Mouse (Mus musculus): Measurements from ENCODE around the gene AC140267.1. TPM values are rescaled to one million over a fixed set of nuclear protein-coding genes. Genes with fewer than 3 reads are reported as not detected.

The AC140267.1 gene
- total and polyA plus RNA-seq, 2 experiments, result not detected

DNA sequence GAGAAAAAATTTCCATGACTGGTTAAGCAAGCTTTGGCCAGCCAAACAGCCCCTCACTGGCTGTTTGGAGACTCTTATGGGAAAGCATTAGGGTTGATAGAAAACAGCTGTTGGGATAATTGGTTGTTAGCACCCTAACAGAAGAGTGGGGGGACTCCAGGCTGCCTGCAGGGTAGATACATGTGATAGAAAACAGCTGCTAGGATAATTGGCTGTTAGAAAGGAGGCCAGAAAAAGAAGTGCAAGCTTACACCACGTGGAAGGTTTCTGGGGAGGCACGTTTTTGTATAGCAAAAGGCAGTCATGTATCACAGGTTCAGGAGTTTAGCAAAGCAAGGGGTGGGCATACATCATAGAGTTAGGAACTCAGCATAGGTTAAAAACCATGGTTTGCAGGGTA is 17.9 kb downstream of the AC140267.1 start:
- TF ChIP-seq POLR2A (IDR thresholded peaks at IDR 0.05; ENCODE audit: extremely low read depth, insufficient read depth, low read length) (no peak), CTCF (IDR thresholded peaks at IDR 0.05; ENCODE audit: low read depth, low read length) (no peak)
- no peak for DNase-seq (ENCODE audit: extremely low read depth, low read depth, low spot score)
- Histone ChIP-seq H3K27me3 (ENCODE audit: control insufficient read depth, insufficient read depth, low read length) (no peaks in the 10 kb centered on the region), H3K79me2 (ENCODE audit: control insufficient read depth, insufficient read depth, low read length) (peaks cover 12% of the 10 kb centered on the region; the same call in 1 of the 2 replicates), H3K36me3 (ENCODE audit: control insufficient read depth, insufficient read depth, low read length) (peaks cover 28% of the 10 kb centered on the region), H3K9ac (ENCODE audit: low read depth, low read length) (no peak overlapping the region), H3K4me1 (ENCODE audit: control insufficient read depth, insufficient read depth, low read length) (peaks cover 37% of the 10 kb centered on the region), H3K27ac (replicated peaks; ENCODE audit: insufficient read depth, low read depth, low read length) (peak overlapping the region; percentile 98), H3K4me3 (ENCODE audit: insufficient read depth, low read depth, low read length) (no peak overlapping the region)
- WGBS, result 58% methylated on average over 2 of the region's 2 CpGs

- Histone ChIP-seq H3K36me3 (ENCODE audit: control insufficient read depth, insufficient read depth, low read length) (peaks cover 23% of the 10 kb centered on the region), H3K27ac (replicated peaks; ENCODE audit: insufficient read depth, low read depth, low read length) (peak overlapping the region; percentile 98), H3K79me2 (ENCODE audit: control insufficient read depth, insufficient read depth, low read length) (peaks cover 12% of the 10 kb centered on the region; the same call in 1 of the 2 replicates), H3K9ac (ENCODE audit: low read depth, low read length) (peak overlapping the region; percentile 83), H3K4me1 (ENCODE audit: control insufficient read depth, insufficient read depth, low read length) (peaks cover 33% of the 10 kb centered on the region), H3K27me3 (ENCODE audit: control insufficient read depth, insufficient read depth, low read length) (no peaks in the 10 kb centered on the region), H3K4me3 (ENCODE audit: insufficient read depth, low read depth, low read length) (peak overlapping the region; percentile 47)
- WGBS, result 11% methylated on average over 6 of the region's 6 CpGs
- peak; percentile 72 for DNase-seq (ENCODE audit: extremely low read depth, low read depth, low spot score)
- TF ChIP-seq CTCF (IDR thresholded peaks at IDR 0.05; ENCODE audit: low read depth, low read length) (no peak), POLR2A (IDR thresholded peaks at IDR 0.05; ENCODE audit: extremely low read depth, insufficient read depth, low read length) (no peak)
Observed at GRCm38 (mm10) chr15:80254207-80254606, 18.6 kb downstream of the AC140267.1 start.

DNA sequence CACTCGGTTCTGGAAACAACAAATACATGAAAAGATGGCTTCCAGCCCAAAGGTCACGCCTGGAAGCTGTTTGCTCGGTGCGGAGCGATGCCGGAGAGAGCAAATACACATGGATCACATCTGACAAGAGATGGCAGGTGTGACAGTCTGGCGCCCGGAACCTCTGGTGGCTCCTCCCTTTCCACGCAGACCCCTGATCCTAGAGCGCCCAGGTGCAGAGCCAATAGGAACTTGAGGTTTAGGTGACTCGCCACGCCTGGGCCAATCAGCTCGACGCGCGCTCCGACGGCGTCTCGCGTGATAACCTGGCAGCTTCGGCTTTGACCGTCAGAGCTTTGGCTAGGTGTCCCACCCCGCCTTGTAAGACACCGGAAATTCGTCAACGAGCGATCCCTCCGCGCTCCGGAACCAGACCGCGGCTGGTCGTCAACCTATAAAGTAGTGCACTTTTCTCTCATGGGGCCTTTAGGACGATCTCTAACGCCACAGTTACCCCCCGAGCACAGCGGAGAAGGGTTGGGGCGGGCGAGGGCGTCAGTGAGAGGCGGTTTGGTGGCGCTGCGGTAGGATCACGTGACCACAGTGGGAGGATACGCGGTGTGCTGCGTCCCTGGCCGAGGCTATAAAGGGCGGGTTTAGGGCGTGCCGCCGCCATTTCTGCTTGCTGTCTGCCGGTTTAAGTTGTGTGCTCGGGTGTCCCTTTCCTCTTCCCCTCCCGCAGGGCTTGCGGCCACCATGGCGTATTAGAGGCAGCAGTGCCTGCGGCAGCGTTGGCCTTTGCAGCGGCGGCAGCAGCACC is 19.4 kb downstream of the AC140267.1 start, which contains the start of gene Atf4:
Gene Atf4 (plus strand): TSS at position 338 of the 799 bp plus-strand sequence.
- H3K36me3 ChIP-seq (ENCODE audit: control insufficient read depth, insufficient read depth, low read length), result peaks cover 21% of the 10 kb centered on the region
- peak within 1 kb of the TSS; percentile 85 for H3K4me3 ChIP-seq (ENCODE audit: insufficient read depth, low read depth, low read length)
- peaks cover 12% of the 10 kb centered on the region; the same call in 1 of the 2 replicates for H3K79me2 ChIP-seq (ENCODE audit: control insufficient read depth, insufficient read depth, low read length)
- peak within 1 kb of the TSS; percentile 98 for H3K9ac ChIP-seq (ENCODE audit: low read depth, low read length)
- TF ChIP-seq CTCF (IDR thresholded peaks at IDR 0.05; ENCODE audit: low read depth, low read length), result 0 out of 2 replicates have a peak, but pooled peaks have one; percentile 4
- TF ChIP-seq POLR2A (IDR thresholded peaks at IDR 0.05; ENCODE audit: extremely low read depth, insufficient read depth, low read length), result peak; percentile 99
- under 1% methylated on average over 62 of the region's 62 CpGs for WGBS
- DNase-seq (ENCODE audit: extremely low read depth, low read depth, low spot score), result peak; percentile 98
- peaks cover 25% of the 10 kb centered on the region for H3K4me1 ChIP-seq (ENCODE audit: control insufficient read depth, insufficient read depth, low read length)
- peak within 1 kb of the TSS; percentile 98 for H3K27ac ChIP-seq (replicated peaks; ENCODE audit: insufficient read depth, low read depth, low read length)
- no peaks in the 10 kb centered on the region for H3K27me3 ChIP-seq (ENCODE audit: control insufficient read depth, insufficient read depth, low read length)

- TF ChIP-seq CTCF (IDR thresholded peaks at IDR 0.05; ENCODE audit: low read depth, low read length), result no peak
- TF ChIP-seq POLR2A (IDR thresholded peaks at IDR 0.05; ENCODE audit: extremely low read depth, insufficient read depth, low read length), result no peak
- H3K9ac ChIP-seq (ENCODE audit: low read depth, low read length), result peak overlapping the region; percentile 98
- peak; percentile 53 for DNase-seq (ENCODE audit: extremely low read depth, low read depth, low spot score)
- H3K4me1 ChIP-seq (ENCODE audit: control insufficient read depth, insufficient read depth, low read length), result peaks cover 22% of the 10 kb centered on the region
- no peaks in the 10 kb centered on the region for H3K27me3 ChIP-seq (ENCODE audit: control insufficient read depth, insufficient read depth, low read length)
- peak overlapping the region; percentile 85 for H3K4me3 ChIP-seq (ENCODE audit: insufficient read depth, low read depth, low read length)
- WGBS, result under 1% methylated on average over 50 of the region's 51 CpGs
- H3K27ac ChIP-seq (replicated peaks; ENCODE audit: insufficient read depth, low read depth, low read length), result peak overlapping the region; percentile 96
- peaks cover 12% of the 10 kb centered on the region; the same call in 1 of the 2 replicates for H3K79me2 ChIP-seq (ENCODE audit: control insufficient read depth, insufficient read depth, low read length)
- peaks cover 21% of the 10 kb centered on the region for H3K36me3 ChIP-seq (ENCODE audit: control insufficient read depth, insufficient read depth, low read length)
Observed at GRCm38 (mm10) chr15:80255646-80256121, 20.0 kb downstream of the AC140267.1 start.

- no peak for DNase-seq (ENCODE audit: extremely low read depth, low read depth, low spot score)
- Histone ChIP-seq H3K79me2 (ENCODE audit: control insufficient read depth, insufficient read depth, low read length) (peaks cover 12% of the 10 kb centered on the region; the same call in 1 of the 2 replicates), H3K27ac (replicated peaks; ENCODE audit: insufficient read depth, low read depth, low read length) (peak overlapping the region; percentile 96), H3K4me1 (ENCODE audit: control insufficient read depth, insufficient read depth, low read length) (peaks cover 17% of the 10 kb centered on the region), H3K9ac (ENCODE audit: low read depth, low read length) (peak overlapping the region; percentile 98), H3K4me3 (ENCODE audit: insufficient read depth, low read depth, low read length) (peak overlapping the region; percentile 85), H3K27me3 (ENCODE audit: control insufficient read depth, insufficient read depth, low read length) (no peaks in the 10 kb centered on the region), H3K36me3 (ENCODE audit: control insufficient read depth, insufficient read depth, low read length) (peaks cover 19% of the 10 kb centered on the region)
- TF ChIP-seq POLR2A (IDR thresholded peaks at IDR 0.05; ENCODE audit: extremely low read depth, insufficient read depth, low read length), result no peak
- TF ChIP-seq CTCF (IDR thresholded peaks at IDR 0.05; ENCODE audit: low read depth, low read length), result no peak
- under 1% methylated on average over 16 of the region's 16 CpGs for WGBS
Observed at GRCm38 (mm10) chr15:80256242-80256641, 20.6 kb downstream of the AC140267.1 start.
